Mouse (Mus musculus) heart, adult 8-10 months (tissue): ENCODE measurements at regions not wholly inside any gene's neighbourhood (a gene's known extent, or its start where the extent isn't known, plus 50 kb on each side); places are given as distances from the start of the nearest gene placed in this dataset.

ENCODE experiments used
- DNase-seq: peaks from one replicate; pipeline ENCODE4 v3.0.0; 2022; ENCODE audit warnings: low spot score

DNA sequence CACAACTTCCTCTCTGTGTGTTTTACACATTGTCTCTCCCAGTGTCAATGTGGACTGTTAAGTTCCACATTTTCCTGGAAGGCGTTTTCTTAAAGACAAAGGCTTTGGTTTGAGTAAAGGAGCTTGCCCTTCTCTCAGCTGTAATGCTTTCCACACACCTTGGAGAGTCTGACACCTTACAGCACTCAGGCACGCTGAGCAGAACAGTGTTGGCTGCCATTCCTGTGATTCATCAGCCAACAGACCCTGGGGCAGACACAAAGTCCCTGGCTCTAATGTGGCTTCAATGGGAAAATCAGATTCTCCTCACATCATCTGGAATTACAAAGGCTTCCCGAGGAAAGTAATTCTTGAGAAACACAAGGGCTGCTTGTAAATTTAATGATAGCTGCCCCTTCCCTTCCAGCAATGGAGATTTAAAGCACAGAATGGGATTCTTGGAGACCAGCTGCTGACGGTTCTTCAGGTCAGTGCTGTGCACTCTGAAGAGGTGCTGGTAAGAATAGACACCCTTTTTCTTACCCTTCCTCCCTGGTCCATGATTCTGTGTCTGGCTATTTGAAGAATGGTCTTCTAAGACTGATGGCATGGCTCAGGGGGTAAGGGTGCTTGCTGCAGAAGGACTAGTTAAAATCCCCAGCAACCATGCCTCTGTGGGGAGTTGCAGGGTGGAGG, 468.4 kb upstream of the Nr2f2 start:
- no peak for DNase-seq

DNA sequence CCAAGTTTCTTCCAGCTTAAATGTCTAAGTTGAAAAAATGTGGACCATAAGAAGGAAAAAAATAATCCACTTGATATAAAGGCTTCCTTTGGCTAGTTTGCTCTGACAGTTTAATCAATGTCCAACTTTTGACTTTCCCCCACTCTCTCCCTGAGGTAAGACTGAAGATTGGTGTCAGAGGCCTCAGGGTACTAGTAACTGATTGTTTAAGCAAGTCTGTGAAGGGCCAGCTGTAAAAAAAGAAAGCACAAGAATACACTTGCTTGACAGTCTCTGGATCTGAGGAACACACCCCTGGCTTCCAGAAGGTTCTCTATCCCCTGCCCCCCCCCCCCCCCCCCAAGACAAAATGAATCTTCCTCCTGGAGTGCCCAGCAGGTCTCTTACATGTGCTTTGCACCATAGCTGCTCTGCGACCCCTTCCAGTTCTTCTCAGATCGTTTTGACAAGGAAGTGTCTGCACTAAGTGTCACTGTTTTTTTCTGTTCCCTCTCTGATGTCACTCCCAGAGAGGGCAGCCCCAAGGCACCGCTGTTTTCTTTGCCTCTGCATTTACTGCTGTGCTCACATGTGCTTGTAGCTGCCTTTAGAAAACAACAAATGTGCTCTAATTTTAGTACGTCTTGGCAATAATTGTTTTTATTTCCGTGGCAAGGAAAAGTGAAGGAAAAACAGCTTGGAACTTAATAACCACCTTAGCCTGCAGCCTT, 462.1 kb upstream of the Nr2f2 start:
- DNase-seq, result no peak

DNA sequence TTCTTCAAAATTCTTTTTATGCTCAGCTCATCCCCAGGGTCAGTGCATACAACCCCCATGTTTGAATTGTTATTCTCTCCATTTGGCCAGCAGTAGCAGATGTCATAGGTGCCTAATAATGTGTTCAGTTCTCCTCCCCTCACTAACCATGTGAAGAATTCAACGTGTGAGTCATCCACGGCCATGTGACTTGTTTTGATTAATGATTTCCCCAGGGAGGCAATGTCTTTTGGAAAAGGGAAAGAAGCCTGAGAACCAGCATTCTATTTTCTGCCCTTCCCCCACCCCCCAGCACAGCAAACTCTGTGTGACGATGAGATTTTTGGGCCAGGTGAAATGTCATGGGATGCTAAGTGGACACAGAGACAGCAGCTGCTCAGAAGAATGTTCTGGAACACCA, 459.5 kb upstream of the Nr2f2 start:
- DNase-seq, result peak; percentile 28

GRCm38 (mm10) chr7:70823020-70823419, 456.5 kb upstream of the Nr2f2 start:
- DNase-seq, result no peak

DNA sequence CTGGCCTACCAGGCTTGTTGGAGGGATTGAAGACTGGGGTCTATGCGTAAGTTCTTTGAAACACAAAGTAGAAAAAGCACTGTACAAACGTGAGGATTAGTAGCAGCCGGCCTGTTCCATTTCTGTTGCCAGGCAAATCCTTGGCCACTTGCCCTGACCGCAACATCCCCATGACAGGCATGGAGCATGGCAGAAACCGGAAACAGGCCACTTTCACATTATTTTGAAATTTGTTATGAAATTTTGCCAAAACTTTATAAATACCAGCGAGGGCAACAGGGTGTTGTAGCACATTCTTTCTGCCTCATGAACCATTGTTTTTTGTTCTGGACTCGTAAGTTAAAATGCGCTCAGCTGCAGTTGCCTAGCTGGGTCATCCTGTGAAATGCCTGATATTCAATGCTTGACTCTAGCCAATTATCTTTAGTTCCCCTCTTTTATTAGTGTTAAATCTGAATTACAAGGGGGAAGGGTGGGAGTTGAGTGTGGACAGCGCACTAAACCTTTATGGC, 455.8 kb upstream of the Nr2f2 start:
- DNase-seq, result peak; percentile 33

DNA sequence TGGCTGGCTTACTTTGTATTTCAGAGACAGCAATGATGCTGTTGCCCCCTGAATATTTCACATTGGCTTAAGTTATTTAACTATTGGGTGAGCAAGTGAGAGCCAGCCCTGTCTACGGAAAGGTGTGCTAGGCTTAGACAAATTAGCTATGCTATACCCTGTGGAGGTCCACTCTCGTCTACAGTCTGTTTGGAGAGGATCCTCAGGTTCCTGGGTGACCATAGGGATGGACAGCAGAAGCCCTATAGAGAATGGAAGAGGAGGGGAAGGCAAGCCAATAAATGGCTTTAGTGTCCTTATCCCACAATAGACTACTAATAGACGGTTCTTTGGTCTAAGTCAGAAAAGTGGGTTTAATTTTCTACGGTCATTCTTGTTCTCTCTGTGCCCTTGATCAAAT, 455.3 kb upstream of the Nr2f2 start:
- no peak for DNase-seq

DNA sequence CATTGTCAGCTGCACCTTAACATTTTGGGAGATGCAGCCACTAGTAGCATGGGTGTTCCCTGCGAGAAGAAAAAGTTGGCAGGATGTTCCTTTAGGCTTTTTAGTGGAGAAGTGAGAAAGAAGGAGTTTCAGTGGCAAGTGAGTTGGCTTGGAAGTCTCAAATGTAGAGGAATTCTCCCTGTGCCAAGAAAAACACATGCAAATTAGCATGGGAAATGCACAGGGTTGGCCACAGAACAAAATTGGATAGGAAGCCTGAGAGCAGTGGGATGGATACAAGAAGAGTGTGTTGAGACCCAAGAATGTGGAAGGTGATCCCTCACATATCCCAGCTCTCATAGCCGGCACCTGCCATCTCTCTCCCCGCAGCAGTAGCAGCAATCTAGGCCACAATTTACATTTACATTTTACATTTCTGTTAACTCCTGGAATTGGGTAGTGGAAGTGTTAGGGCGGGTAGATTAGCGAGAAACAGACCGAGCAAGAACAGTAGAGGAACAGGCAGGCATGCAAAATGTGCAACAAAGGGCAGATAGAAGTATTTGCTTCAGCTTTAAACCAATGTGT, 450.9 kb upstream of the Nr2f2 start:
- no peak for DNase-seq

DNA sequence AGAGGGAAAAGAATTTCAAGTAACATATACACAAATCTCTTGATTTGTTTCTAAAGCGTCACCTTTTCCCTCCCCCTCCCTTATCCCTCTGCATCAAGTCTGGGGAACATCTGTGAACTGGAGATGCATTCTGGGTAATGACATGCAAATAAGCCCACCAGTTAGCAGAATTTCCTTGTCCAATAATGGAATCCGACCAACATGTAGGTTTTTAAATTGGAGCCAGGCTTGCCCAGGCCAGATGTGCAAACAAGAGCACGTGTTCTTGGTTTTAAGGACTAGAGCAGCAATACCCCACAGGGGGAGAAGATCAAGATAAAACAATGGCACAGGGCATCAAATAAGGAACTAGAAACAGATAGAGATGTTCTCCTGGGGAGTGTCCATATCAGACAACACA, 447.9 kb upstream of the Nr2f2 start:
- no peak for DNase-seq

DNA sequence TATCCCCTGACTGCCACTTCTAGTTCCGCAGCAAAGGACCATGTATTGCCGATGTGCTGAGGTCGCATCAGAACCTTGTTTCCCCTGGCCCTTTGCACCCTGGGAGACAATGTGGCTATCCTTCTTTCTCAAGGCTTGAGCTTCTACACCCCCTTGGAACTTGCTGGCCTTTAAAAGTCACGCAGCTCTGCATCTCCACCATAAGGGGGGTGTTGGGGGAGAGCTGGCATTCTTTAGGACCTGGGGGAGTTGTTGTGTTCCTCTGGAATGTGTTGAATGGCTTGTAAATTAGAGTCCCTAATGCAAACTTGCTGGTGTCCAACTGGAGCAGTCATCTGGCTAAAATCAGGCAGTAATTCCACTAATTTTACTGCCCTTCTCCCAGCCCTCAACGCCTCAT, 446.6 kb upstream of the Nr2f2 start:
- no peak for DNase-seq

DNA sequence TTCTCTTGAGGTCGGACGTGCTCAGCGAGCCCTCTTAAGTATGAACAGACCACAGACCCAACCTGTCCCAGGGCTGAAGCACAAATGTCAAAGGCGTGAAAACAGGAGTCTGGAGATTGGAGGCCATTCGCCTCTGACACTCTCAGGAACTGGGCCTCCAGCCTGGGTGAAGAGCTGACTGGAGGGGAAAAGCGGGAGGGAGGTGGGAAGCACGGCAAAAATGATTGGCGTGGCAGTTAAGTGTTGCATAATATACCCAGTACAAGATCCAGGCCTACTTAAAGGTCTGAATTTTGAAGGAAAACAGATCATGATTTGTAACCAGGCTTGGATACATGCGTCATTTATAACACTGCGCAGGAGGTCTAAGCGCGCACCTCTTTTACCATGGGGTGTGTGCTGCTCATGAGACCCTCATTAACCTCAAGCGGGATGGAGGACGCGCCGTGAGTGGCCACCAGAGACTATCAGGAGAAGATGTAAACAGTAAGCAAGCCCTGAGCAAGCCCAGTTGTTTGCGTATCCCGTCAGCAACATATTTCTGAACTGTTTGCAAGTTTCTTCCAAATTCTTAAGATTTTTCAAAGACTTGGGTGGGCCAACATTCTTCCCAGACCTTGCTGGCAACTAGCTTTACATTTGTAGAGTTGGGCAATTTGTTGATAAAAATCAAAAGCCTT, 444.0 kb upstream of the Nr2f2 start:
- DNase-seq, result no peak

DNA sequence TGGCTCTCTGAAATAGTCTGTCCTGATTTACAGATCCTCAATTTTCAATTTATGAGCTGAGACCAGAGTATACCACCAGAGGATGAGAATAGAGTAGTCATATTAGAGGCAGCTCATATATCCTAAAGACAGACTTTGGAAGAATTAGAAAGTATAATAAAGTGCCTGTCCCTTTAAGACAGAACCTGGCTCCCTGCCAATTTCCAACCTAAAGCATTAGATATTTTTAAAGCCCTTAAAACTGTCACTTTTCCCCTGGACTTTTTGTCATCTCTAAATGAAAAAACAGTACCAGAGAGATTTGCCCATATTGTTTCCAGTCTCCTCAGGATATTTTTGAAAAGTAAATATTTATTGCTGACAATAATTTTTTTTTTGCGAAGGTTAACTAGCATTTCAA, 437.7 kb upstream of the Nr2f2 start:
- DNase-seq, result no peak

DNA sequence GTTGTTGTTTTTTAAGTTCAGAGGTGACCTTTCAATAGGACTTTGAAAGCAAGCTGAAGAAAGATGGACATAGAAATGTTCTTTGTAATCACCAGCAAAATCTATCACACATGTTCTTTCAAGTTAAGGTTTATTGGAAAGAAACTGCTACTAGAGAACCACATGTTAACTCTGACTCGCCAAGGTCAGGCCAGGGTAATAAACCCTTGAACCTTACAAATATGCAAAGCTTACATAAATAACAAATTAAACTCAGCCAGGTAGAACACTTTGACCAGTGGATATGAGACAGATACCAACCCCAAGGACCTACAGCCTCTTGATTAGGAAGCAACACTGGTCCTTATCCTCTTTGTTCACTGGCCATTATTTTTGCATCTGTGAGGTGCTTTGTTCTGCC, 433.4 kb upstream of the Nr2f2 start:
- no peak for DNase-seq

- peak; percentile 45 for DNase-seq
These were observed 432.7 kb upstream of the Nr2f2 start for GRCm38 (mm10) chr7:70799031-70799766.

DNA sequence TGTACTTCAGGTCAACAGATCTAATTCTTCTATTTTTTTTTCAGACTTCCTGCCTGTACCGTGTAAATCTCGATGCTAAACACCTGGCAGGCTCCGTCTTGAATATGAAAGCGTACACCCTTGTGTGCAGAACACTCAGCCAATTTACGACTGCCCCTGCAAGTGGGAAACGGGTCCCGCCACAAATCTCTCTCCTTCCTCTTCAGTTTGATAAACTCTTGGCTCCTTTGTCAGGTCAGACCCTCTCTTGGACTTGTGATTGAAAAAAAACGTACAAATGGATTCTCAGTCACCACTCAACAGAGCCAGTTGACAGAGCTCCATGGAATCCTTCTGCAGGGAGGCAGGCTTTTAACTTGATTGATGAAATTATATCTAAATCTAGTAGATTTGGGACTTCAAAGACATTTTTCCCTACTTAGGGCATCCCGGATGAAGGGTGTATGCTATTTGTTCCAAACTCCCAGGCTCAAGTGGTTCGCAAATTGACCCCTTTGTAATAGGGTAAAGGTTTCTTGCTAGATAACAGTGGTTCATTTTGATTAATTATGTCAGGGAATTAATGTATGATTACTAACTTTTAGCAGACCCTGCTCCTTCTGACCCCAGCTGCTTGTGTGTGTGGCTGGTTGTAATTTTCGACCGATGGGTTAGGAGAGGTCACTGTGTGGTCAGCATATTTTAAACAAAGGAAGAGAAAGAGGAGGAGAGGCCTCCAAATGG, 429.7 kb upstream of the Nr2f2 start:
- no peak for DNase-seq

GRCm38 (mm10) chr7:70788902-70789796, 422.6 kb upstream of the Nr2f2 start:
- no peak for DNase-seq

DNA sequence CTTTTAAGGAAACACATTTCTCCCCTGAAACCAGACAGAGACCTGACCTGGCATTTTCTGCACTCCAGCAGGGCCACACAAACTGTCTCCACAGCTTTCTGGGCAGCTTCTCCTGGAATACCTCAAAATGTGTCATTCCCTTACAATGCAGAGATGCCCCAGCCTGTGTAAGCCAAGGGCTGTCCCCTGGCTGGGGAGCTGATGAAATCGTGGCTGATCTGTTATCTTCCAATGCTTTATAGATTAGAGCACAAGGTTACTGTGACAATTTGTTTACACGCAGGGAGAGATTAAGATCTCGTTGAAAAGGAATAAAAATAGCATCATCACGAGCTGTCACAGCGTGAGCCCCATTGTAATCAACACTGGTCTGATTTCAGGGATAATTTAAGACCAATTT, 421.4 kb upstream of the Nr2f2 start:
- DNase-seq, result no peak

GRCm38 (mm10) chr7:70780742-70781332, 414.3 kb upstream of the Nr2f2 start:
- no peak for DNase-seq

DNA sequence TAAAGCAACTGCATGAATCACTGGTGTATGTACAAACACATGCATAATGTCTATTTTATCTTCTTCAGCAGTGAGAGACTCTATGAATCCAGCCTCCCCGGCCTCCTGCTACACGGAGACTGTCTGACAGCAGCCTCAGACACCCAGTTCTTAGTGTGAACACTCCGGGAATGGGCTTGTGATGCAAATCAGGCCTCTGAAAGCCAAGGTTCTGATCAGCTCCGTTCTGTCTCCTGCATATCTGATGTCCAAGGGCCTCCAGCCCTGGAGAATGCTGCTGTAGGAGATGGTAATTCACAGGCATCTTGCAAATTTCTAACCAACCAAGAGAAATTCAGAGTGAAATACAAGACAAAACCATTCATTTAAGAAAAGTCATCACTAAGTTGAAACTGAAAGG, 411.2 kb upstream of the Nr2f2 start:
- no peak for DNase-seq

DNA sequence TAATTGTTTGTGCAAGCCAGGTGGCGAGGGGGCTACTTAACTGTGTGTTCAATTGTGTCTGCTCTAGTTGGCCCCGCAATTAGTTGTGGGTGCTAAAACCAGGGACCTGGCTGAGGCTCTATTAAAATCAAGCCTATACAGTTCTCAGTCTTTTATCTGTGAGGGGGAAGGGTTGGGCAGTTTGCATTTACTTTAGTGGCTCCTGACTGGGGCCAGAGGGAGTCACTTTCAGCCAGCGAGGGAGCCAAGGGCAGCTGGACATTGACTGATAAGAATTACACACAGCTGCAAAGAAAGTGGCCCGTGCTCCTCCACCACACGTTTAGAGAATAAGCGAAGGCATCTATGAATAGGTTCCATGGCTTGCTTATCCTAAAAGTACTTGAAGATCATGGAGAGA, 403.1 kb upstream of the Nr2f2 start:
- DNase-seq, result no peak

GRCm38 (mm10) chr7:70767697-70768096, 401.2 kb upstream of the Nr2f2 start:
- peak; percentile 24 for DNase-seq
